Mouse (Mus musculus) heart, adult 18-20 months (tissue): ENCODE results near the gene Hdhd3. TPM values are rescaled to one million over a fixed set of nuclear protein-coding genes. Genes with fewer than 3 reads are reported as not detected.
"Not testable (repeated sequence)": the region's sequence is repeated elsewhere in the genome, so short reads cannot be mapped to it uniquely, and the experiment has no call there.

Experiments used
- DNase-seq, 2 experiments: peaks; one replicate each; pipeline ENCODE4 v3.0.0; 2021 to 2022; ENCODE audit warnings: mixed read lengths in 1 of 2
- total RNA-seq, 2 experiments: library from RNA; stranded (reverse); gene quantifications; 2 replicates each; pipeline ENCODE4 v1.2.3; 2021

The Hdhd3 gene
- total RNA-seq, 2 experiments from 2014 or later, result 3.4 to 4.0 TPM

GRCm38 (mm10) chr4:62513998-62514506 lies 10.8 kb upstream of the Hdhd3 start:
- no peak for DNase-seq

GRCm38 (mm10) chr4:62509946-62510345 lies 6.7 kb upstream of the Hdhd3 start:
- no peak for DNase-seq

GRCm38 (mm10) chr4:62508839-62509238 lies 5.6 kb upstream of the Hdhd3 start:
- no peak for DNase-seq

GRCm38 (mm10) chr4:62506798-62507197 lies 3.5 kb upstream of the Hdhd3 start:
- peak in 1 of 2 experiments; percentile 56 for DNase-seq

GRCm38 (mm10) chr4:62505991-62506390 lies 2.7 kb upstream of the Hdhd3 start:
- DNase-seq, result no peak

GRCm38 (mm10) chr4:62502969-62503368 lies 298 bp downstream of the Hdhd3 start:
- DNase-seq, result no peak

GRCm38 (mm10) chr4:62501964-62502732 lies 1.1 kb downstream of the Hdhd3 start:
- DNase-seq, result peak; percentile 94 to 96

- peak in 1 of 2 experiments; percentile 39 for DNase-seq
Measured at GRCm38 (mm10) chr4:62501534-62501933, 1.7 kb downstream of the Hdhd3 start.

- no peak for DNase-seq
Measured at GRCm38 (mm10) chr4:62500799-62501198, 2.5 kb downstream of the Hdhd3 start.

GRCm38 (mm10) chr4:62496815-62497214 lies 6.5 kb downstream of the Hdhd3 start:
- peak in 1 of 2 experiments; percentile 67 for DNase-seq

GRCm38 (mm10) chr4:62495946-62496345 lies 7.3 kb downstream of the Hdhd3 start:
- DNase-seq, result peak; percentile 72 to 77

GRCm38 (mm10) chr4:62494230-62494629 lies 9.0 kb downstream of the Hdhd3 start:
- no peak for DNase-seq

GRCm38 (mm10) chr4:62492682-62493081 lies 10.6 kb downstream of the Hdhd3 start:
- no peak for DNase-seq

GRCm38 (mm10) chr4:62487914-62488313 lies 15.4 kb downstream of the Hdhd3 start:
- no peak for DNase-seq

- DNase-seq, result no peak
Measured at GRCm38 (mm10) chr4:62487172-62487571, 16.1 kb downstream of the Hdhd3 start.

GRCm38 (mm10) chr4:62486162-62486696 lies 17.0 kb downstream of the Hdhd3 start:
- DNase-seq, result no peak

- DNase-seq, result no peak
Measured at GRCm38 (mm10) chr4:62485450-62486161, 17.7 kb downstream of the Hdhd3 start.

- no peak for DNase-seq
Measured at GRCm38 (mm10) chr4:62484928-62485327, 18.3 kb downstream of the Hdhd3 start.

GRCm38 (mm10) chr4:62480709-62481605 lies 22.3 kb downstream of the Hdhd3 start:
- DNase-seq, result peak in 1 of 2 experiments; percentile 29

GRCm38 (mm10) chr4:62479937-62480708 lies 23.1 kb downstream of the Hdhd3 start, which contains the start of gene Bspry:
Gene Bspry (plus strand): TSS chr4:62480053.
- DNase-seq, result peak in 1 of 2 experiments; percentile 21

- DNase-seq, result not testable (repeated sequence)
Measured at GRCm38 (mm10) chr4:62479593-62479936, 23.7 kb downstream of the Hdhd3 start.
